Mouse (Mus musculus) intestine, embryonic 15.5 days (tissue): Measurements from ENCODE around the gene Tctn3. TPM values are rescaled to one million over a fixed set of nuclear protein-coding genes. Genes with fewer than 3 reads are reported as not detected.
A peak's percentile ranks its signal among the peaks of the same experiment; 100 is the strongest.

Source experiments
- ATAC-seq: fragments of 200-750 bp; cut with Nextera tagmentation; 2 replicates; pipeline ENCODE4 v1.8.0; 2017; ENCODE audit warnings: moderate TSS enrichment, moderate library complexity
- H3K27ac ChIP-seq: fragments of 300-500 bp; sonication (generic); 2 replicates; pipeline ENCODE4 v1.5.1; 2015; ENCODE audit warnings: mild to moderate bottlenecking, inconsistent platforms
- H3K27me3 ChIP-seq: fragments of 300-500 bp; sonication (generic); replicated peaks from 2 replicates; pipeline ENCODE4 v1.6.1; 2015; ENCODE audit warnings: inconsistent platforms
- H3K36me3 ChIP-seq: fragments of 300-500 bp; sonication (generic); 2 replicates; pipeline ENCODE4 v1.6.1; 2015; ENCODE audit warnings: inconsistent platforms
- H3K4me1 ChIP-seq: fragments of 300-500 bp; sonication (generic); replicated peaks from 2 replicates; pipeline ENCODE4 v1.6.1; 2015; ENCODE audit warnings: inconsistent platforms
- H3K4me2 ChIP-seq: fragments of 300-500 bp; sonication (generic); replicated peaks from 2 replicates; pipeline ENCODE4 v1.6.1; 2015; ENCODE audit warnings: mild to moderate bottlenecking, inconsistent platforms
- H3K4me3 ChIP-seq: fragments of 300-500 bp; sonication (generic); replicated peaks from 2 replicates; pipeline ENCODE4 v1.5.1; 2015; ENCODE audit warnings: inconsistent platforms
- H3K9ac ChIP-seq: fragments of 300-500 bp; sonication (generic); 2 replicates; pipeline ENCODE4 v1.6.1; 2015; ENCODE audit warnings: inconsistent platforms
- H3K9me3 ChIP-seq: fragments of 300-500 bp; sonication (generic); 2 replicates; pipeline ENCODE4 v1.6.1; 2016; ENCODE audit warnings: inconsistent platforms
- WGBS: fragments of 180-500 bp; shearing (Covaris S2); methylation state at CpG from one replicate; pipeline ENCODE4 v1.1.7; 2015; 5-methylcytosine and 5-hydroxymethylcytosine counted together
- polyA plus RNA-seq: library from polyadenylated mRNA; unstranded; fragments of >200 nt; fragmentation: Nextera tagmentation; extraction: Ambion mirVana; gene quantifications from 2 replicates; pipeline ENCODE4 v1.2.1, GENCODE M21; 2015

Tctn3 gene
- polyA plus RNA-seq: 9.8 and 10.5 TPM in 2 replicates

GRCm38 (mm10) chr19:40611830-40612506 is at the start of gene Tctn3, which contains the start of gene Entpd1:
Gene Tctn3 (minus strand): TSS chr19:40612233.
Gene Entpd1 (plus strand): TSS chr19:40612366.
- H3K27ac ChIP-seq: no peak within 1 kb of the TSS
- H3K27me3 ChIP-seq: no peaks in the 10 kb centered on the region
- H3K4me2 ChIP-seq: peak within 1 kb of the TSS; percentile 75
- no peaks in the 10 kb centered on the region for H3K9me3 ChIP-seq
- peak; percentile 100 for ATAC-seq
- H3K36me3 ChIP-seq: no peaks in the 10 kb centered on the region
- under 1% methylated on average over 45 of the region's 45 CpGs for WGBS
- peak within 1 kb of the TSS; percentile 59 for H3K4me3 ChIP-seq
- H3K9ac ChIP-seq: peak within 1 kb of the TSS; percentile 50
- H3K4me1 ChIP-seq: peaks cover 5% of the 10 kb centered on the region; the same call in 1 of the 2 replicates

- no peak for ATAC-seq
- Histone ChIP-seq H3K27me3 (no peaks in the 10 kb centered on the region), H3K4me1 (peaks cover 12% of the 10 kb centered on the region; the same call in 1 of the 2 replicates), H3K4me2 (peak overlapping the region; percentile 62), H3K4me3 (peak overlapping the region; percentile 27; the same call in 1 of the 2 replicates), H3K9me3 (no peaks in the 10 kb centered on the region), H3K36me3 (no peaks in the 10 kb centered on the region), H3K27ac (peak overlapping the region; percentile 37; the same call in 1 of the 2 replicates), H3K9ac (no peak overlapping the region)
- 89% methylated on average over 2 of the region's 2 CpGs for WGBS
These were observed 49.1 kb upstream of the Tctn3 start for GRCm38 (mm10) chr19:40661108-40661507.

- H3K4me2 ChIP-seq: peak overlapping the region; percentile 62
- no peaks in the 10 kb centered on the region for H3K27me3 ChIP-seq
- 22% methylated on average over 9 of the region's 9 CpGs for WGBS
- peak overlapping the region; percentile 24 for H3K9ac ChIP-seq
- H3K36me3 ChIP-seq: no peaks in the 10 kb centered on the region
- peaks cover 12% of the 10 kb centered on the region; the same call in 1 of the 2 replicates for H3K4me1 ChIP-seq
- H3K9me3 ChIP-seq: no peaks in the 10 kb centered on the region
- peak overlapping the region; percentile 37; the same call in 1 of the 2 replicates for H3K27ac ChIP-seq
- ATAC-seq: no peak
- peak overlapping the region; percentile 27 for H3K4me3 ChIP-seq
These were observed 48.5 kb upstream of the Tctn3 start for GRCm38 (mm10) chr19:40660510-40660909.

- 6% methylated on average over 16 of the region's 16 CpGs for WGBS
- no peaks in the 10 kb centered on the region for H3K27me3 ChIP-seq
- peak overlapping the region; percentile 37; the same call in 1 of the 2 replicates for H3K27ac ChIP-seq
- peak overlapping the region; percentile 27 for H3K4me3 ChIP-seq
- peak overlapping the region; percentile 62 for H3K4me2 ChIP-seq
- H3K9ac ChIP-seq: peak overlapping the region; percentile 24
- H3K36me3 ChIP-seq: no peaks in the 10 kb centered on the region
- H3K9me3 ChIP-seq: no peaks in the 10 kb centered on the region
- peaks cover 12% of the 10 kb centered on the region; the same call in 1 of the 2 replicates for H3K4me1 ChIP-seq
- ATAC-seq: no peak
These were observed 47.8 kb upstream of the Tctn3 start for GRCm38 (mm10) chr19:40659651-40660478.

- ATAC-seq: no peak
- no peak overlapping the region for H3K9ac ChIP-seq
- H3K27me3 ChIP-seq: no peaks in the 10 kb centered on the region
- no peak overlapping the region for H3K4me2 ChIP-seq
- H3K27ac ChIP-seq: no peak overlapping the region
- H3K4me3 ChIP-seq: no peak overlapping the region
- H3K4me1 ChIP-seq: peaks cover 12% of the 10 kb centered on the region; the same call in 1 of the 2 replicates
- H3K9me3 ChIP-seq: no peaks in the 10 kb centered on the region
- whole genome bisulfite sequencing: 55% methylated on average over 5 of the region's 5 CpGs
- H3K36me3 ChIP-seq: no peaks in the 10 kb centered on the region
These were observed 46.9 kb upstream of the Tctn3 start for GRCm38 (mm10) chr19:40658935-40659334.

- Histone ChIP-seq H3K9me3 (no peaks in the 10 kb centered on the region), H3K9ac (no peak overlapping the region), H3K36me3 (no peaks in the 10 kb centered on the region), H3K27me3 (no peaks in the 10 kb centered on the region), H3K4me1 (peaks cover 12% of the 10 kb centered on the region; the same call in 1 of the 2 replicates), H3K4me3 (no peak overlapping the region), H3K27ac (no peak overlapping the region), H3K4me2 (no peak overlapping the region)
- whole genome bisulfite sequencing: 56% methylated on average over 6 of the region's 6 CpGs
- no peak for ATAC-seq
These were observed 46.2 kb upstream of the Tctn3 start for GRCm38 (mm10) chr19:40658281-40658680.

GRCm38 (mm10) chr19:40656207-40656606 is 44.2 kb upstream of the Tctn3 start:
- no peaks in the 10 kb centered on the region for H3K36me3 ChIP-seq

GRCm38 (mm10) chr19:40650090-40650489 is 38.1 kb upstream of the Tctn3 start:
- no peak overlapping the region for H3K9ac ChIP-seq
- ATAC-seq: no peak
- no peak overlapping the region for H3K27ac ChIP-seq
- H3K4me2 ChIP-seq: no peak overlapping the region
- H3K36me3 ChIP-seq: no peaks in the 10 kb centered on the region
- no peaks in the 10 kb centered on the region for H3K9me3 ChIP-seq
- no peaks in the 10 kb centered on the region for H3K27me3 ChIP-seq
- H3K4me1 ChIP-seq: peaks cover 21% of the 10 kb centered on the region; the same call in 1 of the 2 replicates
- 49% methylated on average over 5 of the region's 5 CpGs for WGBS
- H3K4me3 ChIP-seq: no peak overlapping the region

More at GRCm38 (mm10) chr19:40656207-40656606, 44.2 kb upstream of the Tctn3 start:
- Histone ChIP-seq H3K27ac (no peak overlapping the region), H3K9ac (no peak overlapping the region), H3K27me3 (no peaks in the 10 kb centered on the region), H3K4me1 (peaks cover 12% of the 10 kb centered on the region; the same call in 1 of the 2 replicates), H3K4me3 (no peak overlapping the region), H3K9me3 (no peaks in the 10 kb centered on the region), H3K4me2 (no peak overlapping the region)
- no peak for ATAC-seq
- WGBS: 90% methylated on average over 5 of the region's 5 CpGs

- no peak overlapping the region for H3K4me3 ChIP-seq
- H3K9me3 ChIP-seq: no peaks in the 10 kb centered on the region
- H3K4me2 ChIP-seq: no peak overlapping the region
- H3K4me1 ChIP-seq: peaks cover 21% of the 10 kb centered on the region; the same call in 1 of the 2 replicates
- ATAC-seq: peak; percentile 23; the same call in 1 of the 2 replicates
- H3K27ac ChIP-seq: no peak overlapping the region; the same call in 1 of the 2 replicates
- 52% methylated on average over 9 of the region's 9 CpGs for WGBS
- H3K27me3 ChIP-seq: no peaks in the 10 kb centered on the region
- H3K9ac ChIP-seq: no peak overlapping the region
- H3K36me3 ChIP-seq: no peaks in the 10 kb centered on the region
These were observed 35.5 kb upstream of the Tctn3 start for GRCm38 (mm10) chr19:40647319-40648158.

- peak overlapping the region; percentile 9; the same call in 1 of the 2 replicates for H3K4me2 ChIP-seq
- no peak; the same call in 1 of the 2 replicates for ATAC-seq
- H3K27me3 ChIP-seq: no peaks in the 10 kb centered on the region
- H3K4me3 ChIP-seq: no peak overlapping the region
- WGBS: 44% methylated on average over 6 of the region's 6 CpGs
- no peak overlapping the region for H3K9ac ChIP-seq
- H3K36me3 ChIP-seq: no peaks in the 10 kb centered on the region
- H3K27ac ChIP-seq: no peak overlapping the region
- peaks cover 21% of the 10 kb centered on the region; the same call in 1 of the 2 replicates for H3K4me1 ChIP-seq
- H3K9me3 ChIP-seq: no peaks in the 10 kb centered on the region
These were observed 34.3 kb upstream of the Tctn3 start for GRCm38 (mm10) chr19:40646379-40646778.

GRCm38 (mm10) chr19:40643846-40644245 is 31.8 kb upstream of the Tctn3 start:
- 82% methylated on average over 1 of the region's 1 CpGs for WGBS
- ATAC-seq: no peak

More at GRCm38 (mm10) chr19:40643846-40644245, 31.8 kb upstream of the Tctn3 start:
- H3K36me3 ChIP-seq: no peaks in the 10 kb centered on the region
- no peak overlapping the region for H3K4me2 ChIP-seq
- H3K27ac ChIP-seq: no peak overlapping the region
- H3K9me3 ChIP-seq: no peaks in the 10 kb centered on the region
- no peak overlapping the region for H3K4me3 ChIP-seq
- no peak overlapping the region for H3K9ac ChIP-seq
- no peaks in the 10 kb centered on the region for H3K27me3 ChIP-seq
- H3K4me1 ChIP-seq: peaks cover 16% of the 10 kb centered on the region; the same call in 1 of the 2 replicates
